Comparison of ENCODE assay signal across 21 mouse cellular contexts in the genomic region with DNA sequence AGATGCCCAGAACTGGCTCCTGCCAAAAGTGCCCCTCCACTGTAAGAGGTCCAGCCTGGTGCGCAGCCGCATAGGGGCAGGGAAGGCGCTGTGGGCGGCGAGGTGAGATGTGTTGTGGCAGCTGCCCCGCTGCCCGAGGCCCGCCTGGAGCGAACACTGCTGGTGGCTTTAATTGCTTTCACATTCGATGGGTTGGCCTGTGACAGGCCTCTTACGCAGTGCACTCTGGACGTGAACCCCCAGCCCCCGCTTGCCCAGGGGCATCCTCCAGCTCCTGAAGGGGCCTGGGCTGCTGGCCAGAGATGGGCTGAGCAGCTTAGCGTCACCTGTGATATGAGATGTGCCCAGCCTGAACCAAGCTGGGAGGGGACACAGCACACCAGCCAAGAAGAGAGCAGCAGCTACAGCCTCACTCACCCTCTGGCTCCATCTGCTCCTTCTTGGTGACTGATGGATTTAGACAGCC. TPM values are rescaled to one million over a fixed set of nuclear protein-coding genes. Genes with fewer than 3 reads are reported as not detected.
A peak's percentile ranks its signal among the peaks of the same experiment; 100 is the strongest.
DNase-seq lines count a peak whose midpoint lies in the region; ATAC-seq and TF ChIP-seq lines count a peak whose summit lies in the region.
"Had no signal": no experiment of that assay in that cellular context is flagged by ENCODE, and none has a peak within 500 bp of the region (broad histone marks: within the 10 kb centered on the region; RNA-seq: fewer than 3 reads in every experiment).

No protein-coding gene starts in this region.

- peak overlapping the region; percentile 60; the same call in 1 of the 2 replicates for H3K27ac ChIP-seq in hindbrain, postnatal 0 days
- no peak overlapping the region for H3K27ac ChIP-seq in hindbrain, embryonic 12.5 days
- H3K27ac ChIP-seq in cerebellum, adult 2 months (ENCODE audit: insufficient read depth, low read length): peak overlapping the region; percentile 10
- no peak overlapping the region for H3K27ac ChIP-seq in midbrain, postnatal 0 days (ENCODE audit: low read depth, low read length)
- H3K27ac ChIP-seq: left cerebral cortex, adult 2 months; limb, embryonic 15.5 days had no signal

- DNase-seq in cerebellum, adult 11 months: peak; percentile 58
- DNase-seq in cerebellum, adult 8-10 months: no peak
- peak; percentile 72 for DNase-seq in hindbrain, postnatal 0 days (ENCODE audit: low spot score)
- DNase-seq in cerebellum, adult 2 months: peak; percentile 50 to 60
- peak; percentile 73 for DNase-seq in midbrain, postnatal 0 days (ENCODE audit: low spot score)
- DNase-seq: adrenal gland, postnatal 14 days; gastrocnemius, postnatal 36 days; heart, postnatal 36 days; kidney, adult 11 months; kidney, postnatal 10 days; lung, postnatal 10 days; thymus, adult 2 months had no signal

- H3K27me3 ChIP-seq in hindbrain, postnatal 0 days (ENCODE audit: insufficient read depth, low read length): no peaks in the 10 kb centered on the region
- H3K27me3 ChIP-seq in hindbrain, embryonic 12.5 days: peaks cover 14% of the 10 kb centered on the region
- H3K27me3 ChIP-seq in cerebellum, adult 2 months (ENCODE audit: control insufficient read depth, insufficient read depth, low read length): no peaks in the 10 kb centered on the region
- H3K27me3 ChIP-seq in midbrain, postnatal 0 days (ENCODE audit: insufficient read depth, low read length): peaks cover 11% of the 10 kb centered on the region

- H3K4me1 ChIP-seq in hindbrain, postnatal 0 days (ENCODE audit: insufficient read depth, low read length): peaks cover 7% of the 10 kb centered on the region; the same call in 1 of the 2 replicates
- 0 out of 2 replicates have a peak, but pooled peaks cover 4% of the 10 kb centered on the region for H3K4me1 ChIP-seq in hindbrain, embryonic 12.5 days
- peaks cover 70% of the 10 kb centered on the region for H3K4me1 ChIP-seq in cerebellum, adult 2 months (ENCODE audit: control insufficient read depth, insufficient read depth, low read length)
- no peaks in the 10 kb centered on the region for H3K4me1 ChIP-seq in midbrain, postnatal 0 days (ENCODE audit: insufficient read depth, low read length)
- H3K4me1 ChIP-seq: heart, embryonic 12.5 days; limb, embryonic 15.5 days had no signal

- H3K9me3 ChIP-seq in hindbrain, postnatal 0 days (ENCODE audit: low read length): no peaks in the 10 kb centered on the region
- H3K9me3 ChIP-seq in hindbrain, embryonic 12.5 days (replicated peaks): no peaks in the 10 kb centered on the region
- H3K9me3 ChIP-seq in midbrain, postnatal 0 days (ENCODE audit: low read length): no peaks in the 10 kb centered on the region
- H3K9me3 ChIP-seq: heart, embryonic 12.5 days; limb, embryonic 15.5 days had no signal

- no peak overlapping the region for H3K9ac ChIP-seq in hindbrain, postnatal 0 days (replicated peaks; ENCODE audit: low read length)
- H3K9ac ChIP-seq in hindbrain, embryonic 12.5 days: no peak overlapping the region
- no peak overlapping the region for H3K9ac ChIP-seq in midbrain, postnatal 0 days (replicated peaks; ENCODE audit: low read length, poor library complexity, severe bottlenecking)
- H3K9ac ChIP-seq: heart, embryonic 12.5 days; limb, embryonic 15.5 days had no signal

- peak; percentile 59 for ATAC-seq in hindbrain, postnatal 0 days
- no peak; the same call in 1 of the 2 replicates for ATAC-seq in hindbrain, embryonic 12.5 days (ENCODE audit: low FRiP score)
- ATAC-seq in midbrain, postnatal 0 days (ENCODE audit: low FRiP score): no peak; the same call in 1 of the 2 replicates
- no peak for ATAC-seq in monocyte, adult 5-6 weeks (replicated peaks; ENCODE audit: insufficient number of reproducible peaks, low FRiP score, low TSS enrichment, poor library complexity, severe bottlenecking)
- ATAC-seq in inflammation-experienced regulatory T-cells, adult 6 months: no peak

- no peak overlapping the region for H3K4me3 ChIP-seq in hindbrain, postnatal 0 days (ENCODE audit: low read length)
- H3K4me3 ChIP-seq in hindbrain, embryonic 12.5 days: no peak overlapping the region
- H3K4me3 ChIP-seq in cerebellum, adult 2 months (replicated peaks; ENCODE audit: insufficient read depth, low read depth, low read length): no peak overlapping the region
- H3K4me3 ChIP-seq in midbrain, postnatal 0 days (ENCODE audit: low read depth, low read length): no peak overlapping the region
- H3K4me3 ChIP-seq: heart, embryonic 12.5 days; left cerebral cortex, adult 2 months; limb, embryonic 15.5 days had no signal

- no peak for TF ChIP-seq CTCF in hindbrain, postnatal 0 days (IDR thresholded peaks at IDR 0.05; ENCODE audit: low read depth)
- no peak for TF ChIP-seq CTCF in cerebellum, adult 2 months (IDR thresholded peaks at IDR 0.05; ENCODE audit: borderline replicate concordance, insufficient read depth, low read depth, low read length)
- no peak for TF ChIP-seq CTCF in midbrain, postnatal 0 days (IDR thresholded peaks at IDR 0.05)

- H3K36me3 ChIP-seq in hindbrain, postnatal 0 days (ENCODE audit: insufficient read depth, low read length): no peaks in the 10 kb centered on the region
- H3K36me3 ChIP-seq in hindbrain, embryonic 12.5 days: peaks cover 42% of the 10 kb centered on the region
- peaks cover 24% of the 10 kb centered on the region for H3K36me3 ChIP-seq in midbrain, postnatal 0 days (ENCODE audit: insufficient read depth, low read length)

- TF ChIP-seq POLR2A in cerebellum, adult 2 months (IDR thresholded peaks at IDR 0.05; ENCODE audit: borderline replicate concordance, insufficient read depth, low read length): no peak

- WGBS in hindbrain, postnatal 0 days: 51% methylated on average over 14 of the region's 14 CpGs
- WGBS in hindbrain, embryonic 12.5 days: 73% methylated on average over 14 of the region's 14 CpGs
- WGBS in cerebellum, adult 2 months: 17% methylated on average over 14 of the region's 14 CpGs
- 81% methylated on average over 14 of the region's 14 CpGs for WGBS in midbrain, postnatal 0 days

- no peak overlapping the region for H3K4me2 ChIP-seq in hindbrain, postnatal 0 days (ENCODE audit: low read depth, low read length)
- H3K4me2 ChIP-seq in hindbrain, embryonic 12.5 days (replicated peaks): no peak overlapping the region
- H3K4me2 ChIP-seq in midbrain, postnatal 0 days (ENCODE audit: low read depth, low read length, poor library complexity, severe bottlenecking): no peak overlapping the region
- H3K4me2 ChIP-seq: heart, embryonic 12.5 days; limb, embryonic 15.5 days had no signal

RNA-seq across cellular contexts. Expression of gene A930017K11Rik, which starts 5.3 kb away (rescaled TPM):
- total RNA-seq in hindbrain, postnatal 0 days (2014; rRNA removed): 5.6 and 7.2 TPM in 2 replicates
- 4.4 and 5.0 TPM in 2 replicates for polyA plus RNA-seq in hindbrain, postnatal 0 days (2015; fragmentation: Nextera tagmentation; extraction: Ambion mirVana)
- polyA plus RNA-seq in hindbrain, embryonic 12.5 days (2016; fragmentation: Nextera tagmentation; extraction: Ambion mirVana): 0.17 and 0.18 TPM in 2 replicates
- polyA plus RNA-seq in cerebellum, adult 2 months (2012; rRNA removed): 13.4 and 14.0 TPM in 2 replicates
- 2.9 and 4.1 TPM in 2 replicates for total RNA-seq in midbrain, postnatal 0 days (2014; rRNA removed)
- 3.2 and 3.7 TPM in 2 replicates for polyA plus RNA-seq in midbrain, postnatal 0 days (2015; fragmentation: Nextera tagmentation; extraction: Ambion mirVana)
- not detected in 3 replicates for total RNA-seq in monocyte, adult 5-6 weeks (2017)
- polyA plus RNA-seq in inflammation-experienced regulatory T-cells, adult 6 months (2017; shearing (Covaris generic)): not detected
- total RNA-seq: adrenal gland, postnatal 14 days; CH12.LX; gastrocnemius, postnatal 36 days had no signal
- polyA plus RNA-seq: neural tube, embryonic 11.5 days had no signal

RNA-seq across cellular contexts. Expression of gene Nhlrc4, which starts 12.9 kb away (rescaled TPM):
- 0.61 and 0.68 TPM in 2 replicates for total RNA-seq in hindbrain, postnatal 0 days (2014; rRNA removed)
- polyA plus RNA-seq in hindbrain, postnatal 0 days (2015; fragmentation: Nextera tagmentation; extraction: Ambion mirVana): 0.30 and 0.72 TPM in 2 replicates
- polyA plus RNA-seq in hindbrain, embryonic 12.5 days (2016; fragmentation: Nextera tagmentation; extraction: Ambion mirVana): 0.27 TPM in 1 of 2 replicates, not detected in the other
- 1.9 and 2.5 TPM in 2 replicates for polyA plus RNA-seq in cerebellum, adult 2 months (2012; rRNA removed)
- total RNA-seq in midbrain, postnatal 0 days (2014; rRNA removed): 0.47 and 0.60 TPM in 2 replicates
- 0.35 and 0.91 TPM in 2 replicates for polyA plus RNA-seq in midbrain, postnatal 0 days (2015; fragmentation: Nextera tagmentation; extraction: Ambion mirVana)
- not detected in 3 replicates for total RNA-seq in monocyte, adult 5-6 weeks (2017)
- not detected for polyA plus RNA-seq in inflammation-experienced regulatory T-cells, adult 6 months (2017; shearing (Covaris generic))
- total RNA-seq: CH12.LX; gastrocnemius, postnatal 36 days; megakaryocyte-erythroid progenitor cell, adult 5-6 weeks had no signal

RNA-seq across cellular contexts. Expression of gene Pigq, which starts 12.9 kb away (rescaled TPM):
- 90.6 and 99.7 TPM in 2 replicates for total RNA-seq in hindbrain, postnatal 0 days (2014; rRNA removed)
- polyA plus RNA-seq in hindbrain, postnatal 0 days (2015; fragmentation: Nextera tagmentation; extraction: Ambion mirVana): 69.7 and 76.3 TPM in 2 replicates
- polyA plus RNA-seq in hindbrain, embryonic 12.5 days (2016; fragmentation: Nextera tagmentation; extraction: Ambion mirVana): 53.6 and 57.5 TPM in 2 replicates
- 170 and 191 TPM in 2 replicates for polyA plus RNA-seq in cerebellum, adult 2 months (2012; rRNA removed)
- 73.6 and 111 TPM in 2 replicates for total RNA-seq in midbrain, postnatal 0 days (2014; rRNA removed)
- 75.4 and 79.7 TPM in 2 replicates for polyA plus RNA-seq in midbrain, postnatal 0 days (2015; fragmentation: Nextera tagmentation; extraction: Ambion mirVana)
- 13.5 to 34.1 TPM (median 18.4 TPM) in 3 replicates for total RNA-seq in monocyte, adult 5-6 weeks (2017)
- 10 to 100 TPM; 22.0 to 28.6 (median 27.4) TPM for polyA plus RNA-seq in inflammation-experienced regulatory T-cells, adult 6 months (2017; shearing (Covaris generic))

RNA-seq across cellular contexts. Expression of gene Capn15, which starts 28.0 kb away (rescaled TPM):
- total RNA-seq in hindbrain, postnatal 0 days (2014; rRNA removed): 35.1 and 41.4 TPM in 2 replicates
- 19.0 and 20.1 TPM in 2 replicates for polyA plus RNA-seq in hindbrain, postnatal 0 days (2015; fragmentation: Nextera tagmentation; extraction: Ambion mirVana)
- polyA plus RNA-seq in hindbrain, embryonic 12.5 days (2016; fragmentation: Nextera tagmentation; extraction: Ambion mirVana): 32.5 and 32.6 TPM in 2 replicates
- 88.7 and 92.8 TPM in 2 replicates for polyA plus RNA-seq in cerebellum, adult 2 months (2012; rRNA removed)
- 29.7 and 36.8 TPM in 2 replicates for total RNA-seq in midbrain, postnatal 0 days (2014; rRNA removed)
- 14.7 and 20.1 TPM in 2 replicates for polyA plus RNA-seq in midbrain, postnatal 0 days (2015; fragmentation: Nextera tagmentation; extraction: Ambion mirVana)
- total RNA-seq in monocyte, adult 5-6 weeks (2017): 2.3 to 6.6 TPM (median 6.1 TPM) in 3 replicates
- polyA plus RNA-seq in inflammation-experienced regulatory T-cells, adult 6 months (2017; shearing (Covaris generic)): 1 to 10 TPM; 5.6 to 6.0 (median 5.7) TPM

RNA-seq across cellular contexts. Expression of gene Rab40c, which starts 38.1 kb away (rescaled TPM):
- 33.2 and 39.1 TPM in 2 replicates for total RNA-seq in hindbrain, postnatal 0 days (2014; rRNA removed)
- polyA plus RNA-seq in hindbrain, postnatal 0 days (2015; fragmentation: Nextera tagmentation; extraction: Ambion mirVana): 34.7 and 35.3 TPM in 2 replicates
- 42.1 and 43.6 TPM in 2 replicates for polyA plus RNA-seq in hindbrain, embryonic 12.5 days (2016; fragmentation: Nextera tagmentation; extraction: Ambion mirVana)
- polyA plus RNA-seq in cerebellum, adult 2 months (2012; rRNA removed): 70.0 and 74.6 TPM in 2 replicates
- 42.1 and 43.0 TPM in 2 replicates for total RNA-seq in midbrain, postnatal 0 days (2014; rRNA removed)
- 36.2 and 38.9 TPM in 2 replicates for polyA plus RNA-seq in midbrain, postnatal 0 days (2015; fragmentation: Nextera tagmentation; extraction: Ambion mirVana)
- 3.5 to 7.1 TPM (median 3.8 TPM) in 3 replicates for total RNA-seq in monocyte, adult 5-6 weeks (2017)
- polyA plus RNA-seq in inflammation-experienced regulatory T-cells, adult 6 months (2017; shearing (Covaris generic)): 1 to 10 TPM; 6.0 to 7.9 (median 7.5) TPM

Comparison
In these comparisons a context has a peak if more than half of its experiments do, and no peak if none do; other contexts are left out.
1. H3K27ac ChIP-seq: peak in hindbrain, postnatal 0 days (single experiment) and cerebellum, adult 2 months (single experiment); none in hindbrain, embryonic 12.5 days (single experiment) and midbrain, postnatal 0 days (single experiment).